Mouse (Mus musculus): ENCODE measurements around the gene Olfr1173.

Olfr1173 gene

GRCm38 (mm10) chr2:88279775-88280174 lies at the start of gene Olfr1173:
Gene Olfr1173 (minus strand): TSS chr2:88279875.
- DNase-seq (ENCODE audit: low read depth) = no peak

- no peak for DNase-seq (ENCODE audit: low read depth)
Measured at GRCm38 (mm10) chr2:88327115-88327514, 47.4 kb upstream of the Olfr1173 start, which contains the start of gene Olfr1175-ps. Gene Olfr1175-ps (minus strand): TSS chr2:88327215.

- no peak for DNase-seq (ENCODE audit: low read depth)
Measured at GRCm38 (mm10) chr2:88315035-88315434, 35.4 kb upstream of the Olfr1173 start, which contains the start of gene Olfr1174-ps. Gene Olfr1174-ps (minus strand): TSS chr2:88315135.

- no peak for DNase-seq (ENCODE audit: low read depth)
Measured at GRCm38 (mm10) chr2:88228234-88228633, 51.4 kb downstream of the Olfr1173 start, which contains the start of gene Olfr1170. Gene Olfr1170 (minus strand): TSS chr2:88228334.
